Mouse (Mus musculus) hindbrain, embryonic 14.5 days (tissue): ENCODE measurements around the gene Slc11a1. TPM values are rescaled to one million over a fixed set of nuclear protein-coding genes. Genes with fewer than 3 reads are reported as not detected.

ENCODE experiments used
- ATAC-seq: fragments of 200-750 bp; cut with Nextera tagmentation; 2 replicates; pipeline ENCODE4 v1.8.0; 2017; ENCODE audit warnings: moderate number of reproducible peaks, mild to moderate bottlenecking, moderate TSS enrichment, moderate library complexity; ENCODE audit not compliant: low FRiP score
- DNase-seq: peaks from one replicate; pipeline ENCODE4 v3.0.0-alpha.2; 2015; ENCODE audit warnings: low spot score
- H3K27ac ChIP-seq: fragments of 300-500 bp; sonication (generic); 2 replicates; pipeline ENCODE4 v1.5.1; 2014; ENCODE audit warnings: mild to moderate bottlenecking, moderate library complexity
- H3K27me3 ChIP-seq: fragments of 300-500 bp; sonication (generic); 2 replicates; pipeline ENCODE4 v1.6.1; 2014; ENCODE audit warnings: mild to moderate bottlenecking, low read length, mixed read lengths; ENCODE audit not compliant: control insufficient read depth, insufficient read depth
- H3K36me3 ChIP-seq: fragments of 300-500 bp; sonication (generic); replicated peaks from 2 replicates; pipeline ENCODE4 v1.6.1; 2014; ENCODE audit not compliant: control insufficient read depth, insufficient read depth
- H3K4me1 ChIP-seq: fragments of 300-500 bp; sonication (generic); replicated peaks from 2 replicates; pipeline ENCODE4 v1.6.1; 2014; ENCODE audit warnings: antibody characterized with exemption, low read length, mixed read lengths; ENCODE audit not compliant: control insufficient read depth, insufficient read depth
- H3K4me2 ChIP-seq: fragments of 300-500 bp; sonication (generic); replicated peaks from 2 replicates; pipeline ENCODE4 v1.6.1; 2014; ENCODE audit warnings: mild to moderate bottlenecking, moderate library complexity
- H3K4me3 ChIP-seq: fragments of 300-500 bp; sonication (generic); replicated peaks from 2 replicates; pipeline ENCODE4 v1.5.1; 2014; ENCODE audit warnings: mild to moderate bottlenecking, low read length
- H3K9ac ChIP-seq: fragments of 300-500 bp; sonication (generic); 2 replicates; pipeline ENCODE4 v1.6.1; 2014
- H3K9me3 ChIP-seq: fragments of 300-500 bp; sonication (generic); 2 replicates; pipeline ENCODE4 v1.6.1; 2016; ENCODE audit warnings: low read length; ENCODE audit not compliant: control insufficient read depth
- WGBS: fragments of 180-500 bp; shearing (Covaris S2); extraction: QIAGEN DNeasy Blood & Tissue Kit; methylation state at CpG from one replicate; pipeline ENCODE4 v1.1.7; 2014; 5-methylcytosine and 5-hydroxymethylcytosine counted together
- polyA plus RNA-seq: library from polyadenylated mRNA; unstranded; fragments of >200 nt; fragmentation: Nextera tagmentation; extraction: Ambion mirVana; gene quantifications from 2 replicates; pipeline ENCODE4 v1.2.1, GENCODE M21; 2014

Slc11a1 gene
- polyA plus RNA-seq, 1 experiment from 2014 or later: 2.7 TPM

DNA sequence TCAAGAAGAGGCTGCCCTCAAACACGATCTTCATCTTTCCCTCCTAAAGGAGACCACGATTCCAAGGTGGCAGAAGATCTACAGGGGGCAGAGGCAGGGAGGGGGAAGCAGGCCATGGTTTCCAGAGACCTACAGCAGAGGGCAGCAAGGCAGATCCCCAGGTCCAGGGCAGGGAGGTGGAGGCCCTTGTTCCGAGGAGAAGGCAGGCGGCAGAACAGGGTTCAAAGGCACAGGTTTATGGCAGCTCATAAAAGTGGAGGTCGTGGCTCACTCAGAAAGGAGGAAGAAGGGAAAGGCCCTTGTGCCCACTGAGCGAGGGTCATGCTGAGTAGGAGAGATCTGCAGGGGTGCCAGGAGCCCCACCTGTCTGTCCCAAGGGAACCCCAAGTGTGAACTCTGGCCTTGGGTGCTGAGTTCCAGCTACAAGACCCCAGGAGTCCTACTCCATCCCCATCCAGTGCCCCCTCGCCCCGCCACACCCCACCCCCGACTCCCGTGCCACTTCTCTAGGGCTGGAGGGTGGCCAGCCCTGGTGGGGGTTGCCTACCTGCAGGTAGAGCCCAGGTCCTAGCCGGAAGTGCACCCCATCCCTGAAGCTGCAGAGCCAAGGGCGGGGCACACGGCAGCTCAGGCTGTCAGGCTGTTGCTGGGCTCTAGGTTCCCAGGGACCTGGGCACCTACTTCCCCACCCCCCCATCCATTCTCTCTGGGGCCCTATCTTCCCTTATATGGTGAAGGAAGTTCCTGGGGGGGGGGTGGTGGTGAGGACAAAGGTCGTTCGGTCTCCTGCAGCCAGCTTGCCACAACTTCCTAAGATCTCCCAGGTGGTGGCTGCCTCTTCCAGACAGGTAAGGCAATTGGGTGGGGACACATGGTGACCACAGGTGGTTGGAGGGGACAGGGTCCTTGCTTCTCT is 33.9 kb downstream of the Slc11a1 start, which contains the start of gene Vil1:
Vil1 (plus strand) TSS at position 788 of the 916 bp plus-strand sequence.
- H3K4me1 ChIP-seq: no peaks in the 10 kb centered on the region
- no peak within 1 kb of the TSS for H3K4me2 ChIP-seq
- no peaks in the 10 kb centered on the region for H3K27me3 ChIP-seq
- no peaks in the 10 kb centered on the region for H3K36me3 ChIP-seq
- H3K27ac ChIP-seq: no peak within 1 kb of the TSS
- 65% methylated on average over 15 of the region's 15 CpGs for WGBS
- ATAC-seq: no peak
- DNase-seq: no peak
- no peak within 1 kb of the TSS for H3K4me3 ChIP-seq
- H3K9ac ChIP-seq: no peak within 1 kb of the TSS
- no peaks in the 10 kb centered on the region for H3K9me3 ChIP-seq

DNA sequence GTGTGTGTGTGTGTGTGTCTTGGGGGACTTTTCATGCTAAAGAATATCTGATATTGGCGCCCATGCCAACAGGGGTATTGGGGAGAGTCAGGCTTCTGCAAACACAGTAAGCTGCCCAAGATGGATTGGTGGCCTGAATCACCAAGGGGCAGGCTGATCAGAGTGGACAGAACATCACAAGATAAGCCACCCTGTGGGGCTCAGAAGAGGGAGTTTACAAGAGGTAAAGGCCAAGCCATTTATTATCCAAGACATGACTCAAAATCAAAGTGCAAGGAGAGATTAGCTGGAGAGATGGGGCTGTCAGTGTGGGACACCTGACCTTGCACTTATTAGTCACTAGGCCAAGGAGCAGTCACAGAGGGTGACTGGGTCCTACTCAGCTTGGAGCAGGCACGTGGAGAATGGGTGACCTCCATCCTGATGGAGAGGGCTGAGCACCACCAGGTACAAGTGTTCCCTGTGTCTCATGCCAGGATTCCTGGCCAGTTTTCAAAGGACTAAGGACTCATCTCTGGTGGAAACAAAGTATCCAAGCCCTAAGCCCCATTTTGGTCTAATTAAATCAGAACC is 36.8 kb downstream of the Slc11a1 start:
- H3K4me3 ChIP-seq: no peak overlapping the region
- H3K4me2 ChIP-seq: no peak overlapping the region
- no peak overlapping the region for H3K9ac ChIP-seq
- no peak for ATAC-seq
- no peak for DNase-seq
- no peaks in the 10 kb centered on the region for H3K27me3 ChIP-seq
- 63% methylated on average over 2 of the region's 2 CpGs for WGBS
- H3K9me3 ChIP-seq: no peaks in the 10 kb centered on the region
- no peaks in the 10 kb centered on the region for H3K36me3 ChIP-seq
- no peaks in the 10 kb centered on the region for H3K4me1 ChIP-seq
- no peak overlapping the region for H3K27ac ChIP-seq

DNA sequence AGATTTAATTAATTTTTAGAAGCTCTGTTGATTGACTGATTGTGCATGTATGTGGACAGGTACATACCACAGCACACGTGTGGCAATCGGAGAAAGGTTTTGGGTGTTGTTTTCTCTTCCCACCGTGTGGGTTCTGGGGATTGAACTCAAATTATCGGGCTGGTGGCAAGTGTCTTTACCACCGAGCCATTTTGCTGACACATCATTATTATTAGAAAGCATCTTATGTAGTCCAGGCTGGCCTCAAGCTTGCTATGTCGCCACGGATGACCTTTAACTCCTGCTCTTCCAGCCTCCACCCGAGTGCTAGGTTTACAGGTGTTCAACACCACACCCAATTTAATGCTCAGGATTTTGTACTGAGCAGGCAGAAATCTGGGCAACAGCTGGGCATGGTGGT is 37.7 kb downstream of the Slc11a1 start:
- H3K4me3 ChIP-seq: no peak overlapping the region
- DNase-seq (no peak), ATAC-seq (no peak)
- no peaks in the 10 kb centered on the region for H3K4me1 ChIP-seq
- H3K9ac ChIP-seq: no peak overlapping the region
- H3K27me3 ChIP-seq: no peaks in the 10 kb centered on the region
- no peaks in the 10 kb centered on the region for H3K36me3 ChIP-seq
- no peak overlapping the region for H3K4me2 ChIP-seq
- no peak overlapping the region for H3K27ac ChIP-seq
- WGBS: 81% methylated on average over 8 of the region's 8 CpGs
- no peaks in the 10 kb centered on the region for H3K9me3 ChIP-seq

DNA sequence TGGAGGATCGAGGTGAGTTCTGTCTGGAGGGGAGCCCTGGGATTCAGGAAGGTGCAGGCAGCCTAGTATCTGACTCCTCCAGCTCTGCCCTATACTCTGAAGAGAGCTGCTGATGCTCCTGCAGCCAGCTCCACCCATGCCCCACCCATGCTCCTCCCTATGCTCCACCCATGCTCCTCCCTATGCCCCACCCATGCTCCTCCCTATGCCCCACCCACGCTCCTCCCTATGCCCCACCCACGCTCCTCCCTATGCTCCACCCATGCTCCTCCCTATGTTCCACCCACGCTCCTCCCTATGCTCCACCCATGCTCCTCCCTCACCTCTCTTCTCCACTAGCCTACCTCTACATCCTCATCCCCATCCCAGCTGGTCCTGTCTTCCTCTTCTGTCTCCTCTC is 40.1 kb downstream of the Slc11a1 start:
- no peaks in the 10 kb centered on the region for H3K4me1 ChIP-seq
- H3K27ac ChIP-seq: no peak overlapping the region
- H3K9me3 ChIP-seq: no peaks in the 10 kb centered on the region
- H3K9ac ChIP-seq: no peak overlapping the region
- no peak for DNase-seq
- H3K4me2 ChIP-seq: no peak overlapping the region
- no peak overlapping the region for H3K4me3 ChIP-seq
- ATAC-seq: no peak
- WGBS: 40% methylated on average over 4 of the region's 4 CpGs
- H3K36me3 ChIP-seq: no peaks in the 10 kb centered on the region
- no peaks in the 10 kb centered on the region for H3K27me3 ChIP-seq

DNA sequence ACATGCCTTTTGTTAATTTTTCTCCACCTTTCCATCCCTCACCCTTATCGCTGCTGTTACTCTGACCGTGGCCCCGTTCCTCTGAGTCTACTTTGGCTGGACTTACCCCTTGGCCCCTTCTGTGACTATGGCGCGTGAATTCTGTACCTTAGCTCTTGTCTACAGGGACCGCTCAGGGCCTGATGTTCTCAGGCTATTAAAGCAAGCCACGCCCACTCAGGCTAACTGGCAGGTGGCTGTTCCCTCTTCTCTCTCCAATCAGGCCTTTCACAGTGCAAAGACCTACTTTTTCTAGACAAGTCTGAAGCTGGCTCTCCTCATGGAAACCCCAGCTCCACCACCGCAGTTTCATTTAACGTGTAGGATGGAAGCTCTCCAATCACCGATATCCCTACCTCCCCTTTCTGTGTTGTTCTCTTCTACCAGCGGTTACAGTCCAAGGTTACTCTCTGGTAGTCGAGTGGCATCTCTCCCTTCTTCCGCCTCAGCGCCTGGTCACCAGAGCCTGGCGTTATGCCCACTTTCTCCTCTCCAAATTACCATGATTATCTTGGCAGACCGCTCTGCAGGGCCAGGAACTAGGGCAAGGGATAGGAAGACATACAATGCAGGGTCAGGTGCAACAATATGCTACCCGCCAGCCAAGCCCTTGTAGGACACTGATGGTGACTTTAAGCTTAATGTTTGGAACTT is 43.9 kb downstream of the Slc11a1 start:
- no peaks in the 10 kb centered on the region for H3K27me3 ChIP-seq
- H3K9me3 ChIP-seq: no peaks in the 10 kb centered on the region
- H3K4me1 ChIP-seq: no peaks in the 10 kb centered on the region
- 82% methylated on average over 17 of the region's 17 CpGs for WGBS
- no peak overlapping the region for H3K4me2 ChIP-seq
- no peak overlapping the region for H3K4me3 ChIP-seq
- ATAC-seq: no peak
- no peak for DNase-seq
- no peak overlapping the region for H3K27ac ChIP-seq
- H3K9ac ChIP-seq: no peak overlapping the region
- no peaks in the 10 kb centered on the region for H3K36me3 ChIP-seq

DNA sequence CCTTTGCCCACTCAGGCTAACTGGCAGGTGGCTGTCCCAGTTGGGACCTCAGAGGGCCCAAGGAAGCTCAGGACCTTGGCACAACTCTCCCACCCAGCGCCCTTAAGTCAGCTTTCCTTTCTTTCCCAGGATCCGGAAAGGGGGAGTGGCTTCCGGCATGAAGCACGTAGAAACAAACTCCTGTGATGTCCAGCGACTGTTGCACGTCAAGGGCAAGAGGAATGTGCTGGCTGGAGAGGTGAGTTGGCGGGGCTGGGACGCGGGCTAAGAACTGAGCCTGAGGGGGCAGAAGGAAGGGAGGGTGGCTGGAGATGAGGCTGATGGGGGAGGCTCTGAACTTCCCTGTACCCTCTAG is 44.4 kb downstream of the Slc11a1 start:
- H3K36me3 ChIP-seq: no peaks in the 10 kb centered on the region
- no peak overlapping the region for H3K9ac ChIP-seq
- no peak for DNase-seq
- ATAC-seq: no peak
- no peaks in the 10 kb centered on the region for H3K9me3 ChIP-seq
- WGBS: 72% methylated on average over 9 of the region's 9 CpGs
- no peak overlapping the region for H3K27ac ChIP-seq
- no peaks in the 10 kb centered on the region for H3K27me3 ChIP-seq
- H3K4me1 ChIP-seq: no peaks in the 10 kb centered on the region
- no peak overlapping the region for H3K4me3 ChIP-seq
- H3K4me2 ChIP-seq: no peak overlapping the region

DNA sequence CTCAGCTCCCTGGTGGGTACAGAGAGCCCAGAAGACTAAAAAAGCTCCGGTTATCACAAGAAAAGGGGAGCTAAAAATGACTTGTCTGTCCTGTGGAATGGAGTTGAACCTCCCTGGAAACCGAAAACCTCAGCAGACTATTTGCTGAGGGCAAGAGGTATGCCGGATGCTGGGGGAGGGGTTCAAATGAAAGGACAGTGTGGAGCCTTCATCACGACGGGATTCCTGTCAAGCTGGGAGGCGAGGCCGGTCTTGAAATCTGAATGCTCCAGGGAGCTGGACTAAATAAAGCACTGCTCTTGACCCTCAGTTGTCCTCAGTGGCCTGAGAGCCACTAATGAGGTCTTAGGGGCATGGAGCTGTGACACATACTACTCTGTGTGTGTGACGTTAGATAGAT is 48.2 kb downstream of the Slc11a1 start:
- H3K4me1 ChIP-seq: no peaks in the 10 kb centered on the region
- 21% methylated on average over 8 of the region's 8 CpGs for WGBS
- no peak overlapping the region for H3K4me2 ChIP-seq

DNA sequence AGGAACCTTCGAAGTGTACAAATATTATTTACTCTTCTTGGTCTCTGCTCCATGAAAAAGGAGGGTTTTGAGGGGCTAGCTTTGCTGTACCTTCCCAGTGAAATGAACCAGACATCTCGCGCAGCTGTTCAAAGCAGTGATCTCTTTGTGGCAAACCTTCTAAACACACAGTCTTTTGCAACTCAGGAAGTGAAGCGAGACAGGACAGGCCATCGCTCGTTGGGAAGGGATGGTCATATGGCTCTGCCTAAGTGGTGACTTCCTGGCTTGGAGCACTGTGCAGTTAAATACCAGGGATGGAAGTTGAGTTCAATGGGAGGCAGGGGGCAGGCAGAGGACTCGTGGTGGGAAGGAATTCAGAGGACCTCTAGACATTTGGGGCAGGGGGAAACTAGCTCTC is 50.9 kb downstream of the Slc11a1 start:
- Histone ChIP-seq H3K27ac (no peak overlapping the region), H3K27me3 (no peaks in the 10 kb centered on the region), H3K36me3 (no peaks in the 10 kb centered on the region), H3K4me2 (no peak overlapping the region), H3K4me3 (no peak overlapping the region), H3K4me1 (no peaks in the 10 kb centered on the region), H3K9me3 (no peaks in the 10 kb centered on the region), H3K9ac (no peak overlapping the region)
- no peak for ATAC-seq
- no peak for DNase-seq
- 79% methylated on average over 7 of the region's 7 CpGs for WGBS

More for the DNA sequence above, 48.2 kb downstream of the Slc11a1 start:
- ATAC-seq (no peak), DNase-seq (no peak)
- Histone ChIP-seq H3K9me3 (no peaks in the 10 kb centered on the region), H3K9ac (no peak overlapping the region), H3K27me3 (no peaks in the 10 kb centered on the region), H3K36me3 (no peaks in the 10 kb centered on the region), H3K4me3 (no peak overlapping the region), H3K27ac (no peak overlapping the region)

DNA sequence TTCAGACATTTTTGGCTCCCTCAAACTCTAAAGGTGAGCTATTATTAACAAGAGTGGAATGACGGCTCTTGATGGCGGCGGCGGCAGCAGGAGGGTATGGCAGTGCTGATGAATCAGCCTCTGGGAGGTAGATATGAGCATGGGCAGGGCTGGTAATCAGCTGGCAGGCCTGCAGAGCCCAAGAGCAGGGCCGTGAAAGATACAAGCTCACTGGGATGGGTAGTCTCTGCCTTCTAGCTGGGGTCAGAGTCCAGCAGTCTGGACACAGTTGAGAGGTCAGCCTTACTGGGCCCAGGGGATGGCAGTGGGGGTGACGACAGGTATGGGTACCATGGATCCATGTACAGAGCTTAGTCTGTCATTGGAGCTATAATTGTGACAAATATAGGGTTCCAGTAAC is 58.2 kb downstream of the Slc11a1 start:
- Histone ChIP-seq H3K4me3 (no peak overlapping the region), H3K36me3 (peaks cover 14% of the 10 kb centered on the region), H3K27me3 (no peaks in the 10 kb centered on the region), H3K4me1 (no peaks in the 10 kb centered on the region), H3K9ac (no peak overlapping the region), H3K9me3 (no peaks in the 10 kb centered on the region), H3K27ac (no peak overlapping the region), H3K4me2 (no peak overlapping the region)
- DNase-seq (no peak), ATAC-seq (no peak)
- WGBS: 91% methylated on average over 6 of the region's 6 CpGs
